Mouse (Mus musculus) granulocyte monocyte progenitor cell, adult 5-6 weeks (primary cell): ENCODE measurements around the gene Gm20821. TPM values are rescaled to one million over a fixed set of nuclear protein-coding genes. Genes with fewer than 3 reads are reported as not detected.
"Not testable (repeated sequence)": the region's sequence is repeated elsewhere in the genome, so short reads cannot be mapped to it uniquely, and the experiment has no call there.

Experiments used
- ATAC-seq: replicated peaks from 2 replicates; pipeline ENCODE4 v1.8.0; 2016; ENCODE audit warnings: mild to moderate bottlenecking, moderate TSS enrichment, inconsistent platforms; ENCODE audit not compliant: poor library complexity, severe bottlenecking
- total RNA-seq, 2 experiments: library from RNA; stranded (forward) in 1 of 2; stranded (reverse) in 1 of 2; fragments of 200-712, 200-1000 nt in 1 of 2; fragments of >200 nt in 1 of 2; fragmentation: Nextera tagmentation in 1 of 2; gene quantifications; 2 replicates each; pipeline ENCODE4 v1.2.3; 2014 to 2017

Gene Gm20821
- total RNA-seq (2014; fragmentation: Nextera tagmentation): not detected in 2 replicates
- total RNA-seq (2017): not detected in 2 replicates

- not testable (repeated sequence) for ATAC-seq
These were observed at the start of gene Gm20821 for GRCm38 (mm10) chrY:9781504-9781903. TSS of gene Gm20821 (plus strand) at chrY:9781804.
